Mouse (Mus musculus) olfactory bulb, adult 2 months (tissue): ENCODE measurements around the gene Etl4.

ENCODE experiments used
- CTCF ChIP-seq: fragments of 200-500 bp; IDR thresholded peaks from 2 replicates; pipeline ENCODE4 v1.5.1; 2012; ENCODE audit warnings: low read depth, mild to moderate bottlenecking, low read length, moderate library complexity; ENCODE audit not compliant: insufficient read depth
- POLR2A ChIP-seq: fragments of 200-500 bp; IDR thresholded peaks from 2 replicates; pipeline ENCODE4 v1.6.1; 2012; ENCODE audit warnings: mild to moderate bottlenecking, low read depth, low read length, moderate library complexity; ENCODE audit not compliant: insufficient read depth

- TF ChIP-seq CTCF = no peak
- no peak for TF ChIP-seq POLR2A
Measured at GRCm38 (mm10) chr2:20676379-20676778, 766.8 kb downstream of the Etl4 start.
